Mouse (Mus musculus): ENCODE results near the gene M1ap.

- TF ChIP-seq POLR2A (IDR thresholded peaks at IDR 0.05; ENCODE audit: control insufficient read depth, extremely low read depth, insufficient read depth, low read length, poor library complexity) (no peak), CTCF (IDR thresholded peaks at IDR 0.05; ENCODE audit: borderline replicate concordance, control insufficient read depth, extremely low read depth, insufficient read depth, low read length, poor library complexity) (no peak)
Measured at GRCm38 (mm10) chr6:82909136-82909855, 37.4 kb upstream of the M1ap start.
